23 mouse cellular contexts compared by ENCODE assay signal in genomic region chr3:105375820-105376219, GRCm38 (mm10).
DNase-seq lines count a peak whose midpoint lies in the region; TF ChIP-seq lines count a peak whose summit lies in the region.
"Had no signal": no experiment of that assay in that cellular context is flagged by ENCODE, and none has a peak within 500 bp of the region (broad histone marks: within the 10 kb centered on the region; RNA-seq: fewer than 3 reads in every experiment).

No protein-coding gene starts in this region.

- peak; percentile 18 to 45 for DNase-seq in heart, adult 18-20 months
- no peak for DNase-seq in heart, adult 8-10 months (ENCODE audit: low spot score)
- no peak for DNase-seq in left cerebral cortex, adult 2 months (ENCODE audit: extremely low spot score in 1 of 2, low spot score in 2 of 2)
- DNase-seq in left cerebral cortex, postnatal 10 days (ENCODE audit: extremely low spot score in 1 of 2, low spot score in 2 of 2) = no peak
- peak; percentile 4 to 11 for DNase-seq in heart, postnatal 14 days
- no peak for DNase-seq in thymus, postnatal 4 days
- DNase-seq in left cerebral cortex, postnatal 25 days (ENCODE audit: low spot score in 2 of 2) = no peak
- DNase-seq: adrenal gland, adult 8-10 months; cerebellum, adult 8-10 months; cerebellum, postnatal 36 days; embryo, embryonic 11 days; gastrocnemius, postnatal 25 days; kidney, adult 9 months; kidney, postnatal 10 days; liver; lung, adult 2 months; lung, postnatal 10 days; thymus, adult 2 months had no signal

- H3K4me3 ChIP-seq in left cerebral cortex, adult 2 months = no peak overlapping the region
- H3K4me3 ChIP-seq: embryonic facial prominence, embryonic 12.5 days; midbrain, embryonic 13.5 days had no signal

- H3K27ac ChIP-seq in left cerebral cortex, adult 2 months = peak overlapping the region; percentile 40; the same call in 1 of the 2 replicates
- H3K27ac ChIP-seq: embryonic facial prominence, embryonic 12.5 days; hindbrain, embryonic 14.5 days; liver, embryonic 14.5 days; macrophage; midbrain, embryonic 13.5 days had no signal

- intact Hi-C loops in left cerebral cortex, adult 2 months (cut with DNase I) = no loop called here
- intact Hi-C loops in left cerebral cortex, postnatal 10 days (cut with DNase I) = no loop called here
- intact Hi-C loops in heart, postnatal 14 days (cut with DNase I) = no loop called here
- intact Hi-C loops in left cerebral cortex, postnatal 25 days (cut with DNase I) = no loop called here

- TF ChIP-seq CTCF in left cerebral cortex, adult 2 months (IDR thresholded peaks at IDR 0.05) = no peak

Comparison
In these comparisons a context has a peak if more than half of its experiments do, and no peak if none do; other contexts are left out.
1. DNase-seq: peak in heart, adult 18-20 months (2 of 2) and heart, postnatal 14 days (2 of 2); none in heart, adult 8-10 months (single experiment), left cerebral cortex, adult 2 months (0 of 2), left cerebral cortex, postnatal 10 days (0 of 2), thymus, postnatal 4 days (single experiment) and left cerebral cortex, postnatal 25 days (0 of 2).